Mouse (Mus musculus) MEL (cell line): Measurements from ENCODE around the gene Tas2r140. TPM values are rescaled to one million over a fixed set of nuclear protein-coding genes. Genes with fewer than 3 reads are reported as not detected.

ENCODE experiments used
- DNase-seq: peaks from one replicate; pipeline ENCODE4 v3.0.0; 2011; ENCODE audit warnings: low read depth, low spot score
- H3K27ac ChIP-seq: 2 replicates; pipeline ENCODE4 v1.5.1; 2012; ENCODE audit warnings: low read depth, mild to moderate bottlenecking, control low read depth, low read length, moderate library complexity; ENCODE audit not compliant: control insufficient read depth
- H3K27me3 ChIP-seq, 2 experiments: fragments of 150-350 bp in 1 of 2; sonication (generic) in 1 of 2; 2 replicates each; pipeline ENCODE4 v1.6.1; 2012; ENCODE audit warnings: low read length in 2 of 2, mild to moderate bottlenecking in 2 of 2, improper control_type of control experiment in 1 of 2, moderate library complexity in 1 of 2; ENCODE audit not compliant: insufficient read depth in 2 of 2, control insufficient read depth in 1 of 2
- H3K36me3 ChIP-seq, 2 experiments: 2 replicates each; pipeline ENCODE4 v1.6.1; 2012 to 2014; ENCODE audit warnings: low read length in 2 of 2, improper control_type of control experiment in 1 of 2, inconsistent platforms in 1 of 2, mild to moderate bottlenecking in 1 of 2; ENCODE audit not compliant: insufficient read depth in 2 of 2, control insufficient read depth in 1 of 2
- H3K4me1 ChIP-seq, 2 experiments: fragments of 150-350 bp in 1 of 2; sonication (generic) in 1 of 2; 2 replicates each; pipeline ENCODE4 v1.6.1; 2012; ENCODE audit warnings: low read length in 2 of 2, improper control_type of control experiment in 1 of 2, mild to moderate bottlenecking in 1 of 2; ENCODE audit not compliant: insufficient read depth in 2 of 2, control insufficient read depth in 1 of 2
- H3K4me3 ChIP-seq, 2 experiments: fragments of 150-350 bp in 1 of 2; sonication (generic) in 1 of 2; 2 replicates each; pipeline ENCODE4 v1.5.1; 2012; ENCODE audit warnings: low read depth in 2 of 2, low read length in 2 of 2, mild to moderate bottlenecking in 2 of 2, moderate library complexity in 2 of 2, control low read depth in 1 of 2, improper control_type of control experiment in 1 of 2; ENCODE audit not compliant: control insufficient read depth in 1 of 2, insufficient read depth in 1 of 2
- H3K79me2 ChIP-seq: 2 replicates; pipeline ENCODE4 v1.6.1; 2012; ENCODE audit warnings: mild to moderate bottlenecking, low read length, moderate library complexity; ENCODE audit not compliant: control insufficient read depth, poor library complexity, insufficient read depth
- H3K9ac ChIP-seq: 2 replicates; pipeline ENCODE4 v1.6.1; 2012; ENCODE audit warnings: low read depth, mild to moderate bottlenecking, control low read depth, low read length, moderate library complexity; ENCODE audit not compliant: control insufficient read depth, poor library complexity, severe bottlenecking
- H3K9me3 ChIP-seq: fragments of 150-350 bp; sonication (generic); replicated peaks from 2 replicates; pipeline ENCODE4 v1.6.1; 2012; ENCODE audit warnings: mild to moderate bottlenecking, low read length, improper control_type of control experiment, moderate library complexity; ENCODE audit not compliant: insufficient read depth
- CTCF ChIP-seq, 3 experiments: IDR thresholded peaks in 2 of 3; conservative IDR thresholded peaks in 1 of 3; 2 replicates each; pipeline ENCODE4 v1.5.1; 2011 to 2012; ENCODE audit warnings: low read length in 3 of 3, low read depth in 2 of 3, mild to moderate bottlenecking in 2 of 3, improper control_type of control experiment in 1 of 3, inconsistent platforms in 1 of 3, mixed read lengths in 1 of 3, moderate library complexity in 1 of 3; ENCODE audit not compliant: control insufficient read depth in 1 of 3, insufficient read depth in 1 of 3, poor library complexity in 1 of 3, severe bottlenecking in 1 of 3
- GABPA ChIP-seq: IDR thresholded peaks from 2 replicates; pipeline ENCODE4 v1.6.1; 2012; ENCODE audit warnings: low read depth, mild to moderate bottlenecking, inconsistent platforms, low read length, improper control_type of control experiment, moderate library complexity
- HCFC1 ChIP-seq: IDR thresholded peaks from 2 replicates; pipeline ENCODE4 v1.6.1; 2012; ENCODE audit warnings: low read depth, mild to moderate bottlenecking, inconsistent platforms, low read length, improper control_type of control experiment, moderate library complexity
- MAFK ChIP-seq: IDR thresholded peaks from 2 replicates; pipeline ENCODE4 v1.6.1; 2011; ENCODE audit warnings: low read depth, mild to moderate bottlenecking, low read length, improper control_type of control experiment, borderline replicate concordance
- MEF2A ChIP-seq: IDR thresholded peaks from 2 replicates; pipeline ENCODE4 v1.6.1; 2014; ENCODE audit warnings: low read depth, mild to moderate bottlenecking, inconsistent platforms, low read length, improper control_type of control experiment; ENCODE audit not compliant: poor library complexity, insufficient replicate concordance, severe bottlenecking; ENCODE audit errors: extremely low read depth
- NELFE ChIP-seq: IDR thresholded peaks from 2 replicates; pipeline ENCODE4 v1.6.1; 2011; ENCODE audit warnings: low read depth, low read length, improper control_type of control experiment
- POLR2AphosphoS2 ChIP-seq: IDR thresholded peaks from 2 replicates; pipeline ENCODE4 v1.6.1; 2011; ENCODE audit warnings: low read length, improper control_type of control experiment
- POLR2AphosphoS5 ChIP-seq: IDR thresholded peaks from 2 replicates; pipeline ENCODE4 v1.6.1; 2012; ENCODE audit warnings: low read depth, borderline replicate concordance, mild to moderate bottlenecking, inconsistent platforms, low read length, moderate library complexity, mixed read lengths
- RAD21 ChIP-seq: IDR thresholded peaks from 2 replicates; pipeline ENCODE4 v1.6.1; 2011; ENCODE audit warnings: mild to moderate bottlenecking, low read depth, low read length, improper control_type of control experiment
- TAL1 ChIP-seq: IDR thresholded peaks from 2 replicates; pipeline ENCODE4 v1.6.1; 2012; ENCODE audit warnings: mild to moderate bottlenecking, inconsistent platforms, low read length, moderate library complexity, mixed read lengths
- TBP ChIP-seq: IDR thresholded peaks from 2 replicates; pipeline ENCODE4 v1.8.0; 2011; ENCODE audit warnings: low read depth, low read length, improper control_type of control experiment
- UBTF ChIP-seq: IDR thresholded peaks from 2 replicates; pipeline ENCODE4 v1.6.1; 2012; ENCODE audit warnings: low read depth, mild to moderate bottlenecking, inconsistent platforms, low read length, improper control_type of control experiment, moderate library complexity, borderline replicate concordance; ENCODE audit not compliant: insufficient read depth
- USF2 ChIP-seq, 2 experiments: IDR thresholded peaks; 2 replicates each; pipeline ENCODE4 v1.6.1; 2011 to 2012; ENCODE audit warnings: improper control_type of control experiment in 2 of 2, low read length in 2 of 2, borderline replicate concordance in 1 of 2, inconsistent platforms in 1 of 2, low read depth in 1 of 2, mild to moderate bottlenecking in 1 of 2; ENCODE audit not compliant: insufficient read depth in 1 of 2
- ZC3H11A ChIP-seq: IDR thresholded peaks from 2 replicates; pipeline ENCODE4 v1.6.1; 2012; ENCODE audit warnings: low read depth, mild to moderate bottlenecking, inconsistent platforms, low read length, improper control_type of control experiment
- ZMIZ1 ChIP-seq: IDR thresholded peaks from 2 replicates; pipeline ENCODE4 v1.6.1; 2012; ENCODE audit warnings: low read depth, mild to moderate bottlenecking, inconsistent platforms, low read length, improper control_type of control experiment, moderate library complexity
- ZNF384 ChIP-seq: IDR thresholded peaks from 2 replicates; pipeline ENCODE4 v1.6.1; 2012; ENCODE audit warnings: low read depth, mild to moderate bottlenecking, inconsistent platforms, low read length, improper control_type of control experiment
- polyA plus RNA-seq, 2 experiments: library from polyadenylated mRNA; stranded (reverse) in 1 of 2; unstranded in 1 of 2; fragments of >175 nt in 1 of 2; fragments of >200 nt in 1 of 2; gene quantifications; 2 replicates each; pipeline versions ENCODE4 v1.2.1 to v1.2.4; 2012; ENCODE audit warnings: low replicate concordance in 2 of 2, low read depth in 1 of 2; ENCODE audit not compliant: insufficient read length in 2 of 2, insufficient read depth in 1 of 2, missing spikeins in 1 of 2
- total RNA-seq: library from RNA; depleted of rRNA; stranded (reverse); fragments of 300-350 nt; gene quantifications from 2 replicates; pipeline ENCODE4 v1.2.3, GENCODE M21; 2012; rRNA removed

Gene Tas2r140
- total and polyA plus RNA-seq, 3 experiments, result not detected

- H3K27ac ChIP-seq, result no peak within 1 kb of the TSS
- H3K27me3 ChIP-seq, result no peaks in the 10 kb centered on the region
- no peak for DNase-seq
- no peaks in the 10 kb centered on the region for H3K79me2 ChIP-seq
- no peaks in the 10 kb centered on the region for H3K4me1 ChIP-seq
- H3K9ac ChIP-seq, result no peak within 1 kb of the TSS
- H3K36me3 ChIP-seq, result no peaks in the 10 kb centered on the region
- no peaks in the 10 kb centered on the region for H3K9me3 ChIP-seq
- TF ChIP-seq ZNF384, result no peak
- TF ChIP-seq GABPA, result no peak
- no peak for TF ChIP-seq USF2 (IDR thresholded peaks at IDR 0.05; ENCODE audit: borderline replicate concordance in 1 of 2, insufficient read depth in 1 of 2, low read depth in 1 of 2, low read length in 2 of 2)
- no peak for TF ChIP-seq TAL1
- TF ChIP-seq NELFE, result no peak
- no peak for TF ChIP-seq UBTF
- no peak for TF ChIP-seq RAD21
- no peak for TF ChIP-seq POLR2AphosphoS5
- no peak for TF ChIP-seq MAFK
- no peak for TF ChIP-seq CTCF (IDR thresholded peaks at IDR 0.05 in 2 of 3, conservative IDR thresholded peaks at IDR 0.05 in 1 of 3; ENCODE audit: control insufficient read depth in 1 of 3, insufficient read depth in 1 of 3, low read depth in 2 of 3, low read length in 3 of 3, poor library complexity in 1 of 3, severe bottlenecking in 1 of 3)
- TF ChIP-seq POLR2AphosphoS2, result no peak
- TF ChIP-seq ZMIZ1, result no peak
- no peak for TF ChIP-seq TBP
- no peak for TF ChIP-seq MEF2A
- no peak for TF ChIP-seq ZC3H11A
- no peak for TF ChIP-seq HCFC1
- no peak within 1 kb of the TSS for H3K4me3 ChIP-seq
Observed at GRCm38 (mm10) chr6:133037001-133037400, 18.6 kb downstream of the Tas2r140 start, which contains the start of gene Tas2r103. Gene Tas2r103, minus strand, starts transcription at chr6:133037101.

Other genes with a start within 250 kb of the Tas2r140 start
- not detected in 2 replicates for gene Tas2r123, start 208.7 kb downstream of the Tas2r140 start, total RNA-seq
- gene Tas2r123, start 208.7 kb downstream of the Tas2r140 start, polyA plus RNA-seq, result not detected
- not detected in 2 replicates for gene Tas2r116, start 200.4 kb downstream of the Tas2r140 start, total RNA-seq
- gene Tas2r116, start 200.4 kb downstream of the Tas2r140 start, polyA plus RNA-seq, result not detected
- not detected in 2 replicates for gene Tas2r110, start 187.8 kb downstream of the Tas2r140 start, total RNA-seq
- gene Tas2r110, start 187.8 kb downstream of the Tas2r140 start, polyA plus RNA-seq, result not detected
- gene Tas2r113, start 162.8 kb downstream of the Tas2r140 start, total RNA-seq, result not detected in 2 replicates
- gene Tas2r113, start 162.8 kb downstream of the Tas2r140 start, polyA plus RNA-seq, result not detected
- not detected in 2 replicates for gene Tas2r125, start 146.2 kb downstream of the Tas2r140 start, total RNA-seq
- not detected for gene Tas2r125, start 146.2 kb downstream of the Tas2r140 start, polyA plus RNA-seq
- not detected in 2 replicates for gene Tas2r129, start 104.7 kb downstream of the Tas2r140 start, total RNA-seq
- gene Tas2r129, start 104.7 kb downstream of the Tas2r140 start, polyA plus RNA-seq, result not detected
- not detected in 2 replicates for gene Tas2r131, start 97.9 kb downstream of the Tas2r140 start, total RNA-seq
- not detected for gene Tas2r131, start 97.9 kb downstream of the Tas2r140 start, polyA plus RNA-seq
- gene Tas2r109, start 74.9 kb downstream of the Tas2r140 start, total RNA-seq, result not detected in 2 replicates
- not detected for gene Tas2r109, start 74.9 kb downstream of the Tas2r140 start, polyA plus RNA-seq
- not detected in 2 replicates for gene Tas2r103, start 18.7 kb downstream of the Tas2r140 start, total RNA-seq
- gene Tas2r103, start 18.7 kb downstream of the Tas2r140 start, polyA plus RNA-seq, result not detected
- 11.4 and 14.3 TPM in 2 replicates for gene Smim10l1, start 49.1 kb upstream of the Tas2r140 start, total RNA-seq
- gene Smim10l1, start 49.1 kb upstream of the Tas2r140 start, polyA plus RNA-seq, result 10 to 100 TPM in 1 of 2 experiments, not detected in 1; 28.0 TPM
- not detected in 2 replicates for gene 5530400C23Rik, start 236.4 kb upstream of the Tas2r140 start, total RNA-seq
- not detected for gene 5530400C23Rik, start 236.4 kb upstream of the Tas2r140 start, polyA plus RNA-seq